Mouse (Mus musculus): Measurements from ENCODE around the gene A630076J17Rik. TPM values are rescaled to one million over a fixed set of nuclear protein-coding genes. Genes with fewer than 3 reads are reported as not detected.

The A630076J17Rik gene
- polyA plus RNA-seq, 1 experiment from 2014 or later = not detected

- H3K4me3 ChIP-seq (replicated peaks; ENCODE audit: low read depth, low read length) = no peak overlapping the region
- no peak for ATAC-seq (replicated peaks; ENCODE audit: low FRiP score, low read depth)
- 42% methylated on average over 6 of the region's 6 CpGs for WGBS
- H3K9ac ChIP-seq (ENCODE audit: low read depth, low read length) = no peak overlapping the region
- H3K27ac ChIP-seq = no peak overlapping the region
- H3K27me3 ChIP-seq (ENCODE audit: insufficient read depth, low read length) = no peaks in the 10 kb centered on the region
- no peaks in the 10 kb centered on the region for H3K36me3 ChIP-seq (ENCODE audit: insufficient read depth, low read length)
- no peaks in the 10 kb centered on the region for H3K4me1 ChIP-seq (replicated peaks; ENCODE audit: insufficient read depth, low read length)
- H3K4me2 ChIP-seq (ENCODE audit: low read length) = no peak overlapping the region
- no peaks in the 10 kb centered on the region for H3K9me3 ChIP-seq (replicated peaks; ENCODE audit: low read length)
- DNase-seq (ENCODE audit: low spot score) = peak; percentile 59
- peak; percentile 73 for TF ChIP-seq CTCF (IDR thresholded peaks at IDR 0.05; ENCODE audit: low read depth)
Observed at GRCm38 (mm10) chr3:107188226-107188899, 42.1 kb upstream of the A630076J17Rik start.

GRCm38 (mm10) chr3:107201310-107202180 lies 28.9 kb upstream of the A630076J17Rik start:
- Histone ChIP-seq H3K4me3 (replicated peaks; ENCODE audit: low read depth, low read length) (no peak overlapping the region), H3K27me3 (ENCODE audit: insufficient read depth, low read length) (no peaks in the 10 kb centered on the region), H3K27ac (no peak overlapping the region), H3K36me3 (ENCODE audit: insufficient read depth, low read length) (no peaks in the 10 kb centered on the region), H3K9me3 (replicated peaks; ENCODE audit: low read length) (no peaks in the 10 kb centered on the region), H3K4me1 (replicated peaks; ENCODE audit: insufficient read depth, low read length) (no peaks in the 10 kb centered on the region), H3K4me2 (ENCODE audit: low read length) (no peak overlapping the region), H3K9ac (ENCODE audit: low read depth, low read length) (no peak overlapping the region)
- 23% methylated on average over 9 of the region's 9 CpGs for WGBS
- ATAC-seq (replicated peaks; ENCODE audit: low FRiP score, low read depth) (no peak), DNase-seq (ENCODE audit: low spot score) (no peak)
- no peak for TF ChIP-seq CTCF (IDR thresholded peaks at IDR 0.05; ENCODE audit: low read depth)

- no peaks in the 10 kb centered on the region for H3K4me1 ChIP-seq (replicated peaks; ENCODE audit: insufficient read depth, low read length)
- H3K4me3 ChIP-seq (replicated peaks; ENCODE audit: low read depth, low read length) = no peak overlapping the region
- TF ChIP-seq CTCF (IDR thresholded peaks at IDR 0.05; ENCODE audit: low read depth) = no peak
- H3K36me3 ChIP-seq (ENCODE audit: insufficient read depth, low read length) = no peaks in the 10 kb centered on the region
- H3K4me2 ChIP-seq (ENCODE audit: low read length) = no peak overlapping the region
- WGBS = 93% methylated on average over 3 of the region's 3 CpGs
- no peak overlapping the region for H3K27ac ChIP-seq
- DNase-seq (ENCODE audit: low spot score) (no peak), ATAC-seq (replicated peaks; ENCODE audit: low FRiP score, low read depth) (no peak)
- H3K9ac ChIP-seq (ENCODE audit: low read depth, low read length) = no peak overlapping the region
- no peaks in the 10 kb centered on the region for H3K9me3 ChIP-seq (replicated peaks; ENCODE audit: low read length)
- no peaks in the 10 kb centered on the region for H3K27me3 ChIP-seq (ENCODE audit: insufficient read depth, low read length)
Observed at GRCm38 (mm10) chr3:107204413-107204812, 26.0 kb upstream of the A630076J17Rik start.

GRCm38 (mm10) chr3:107205170-107205569 lies 25.2 kb upstream of the A630076J17Rik start:
- ATAC-seq (replicated peaks; ENCODE audit: low FRiP score, low read depth) (no peak), DNase-seq (ENCODE audit: low spot score) (no peak)
- no peaks in the 10 kb centered on the region for H3K4me1 ChIP-seq (replicated peaks; ENCODE audit: insufficient read depth, low read length)
- no peak for TF ChIP-seq CTCF (IDR thresholded peaks at IDR 0.05; ENCODE audit: low read depth)
- H3K9me3 ChIP-seq (replicated peaks; ENCODE audit: low read length) = no peaks in the 10 kb centered on the region
- no peaks in the 10 kb centered on the region for H3K36me3 ChIP-seq (ENCODE audit: insufficient read depth, low read length)
- no peak overlapping the region for H3K9ac ChIP-seq (ENCODE audit: low read depth, low read length)
- H3K27ac ChIP-seq = no peak overlapping the region
- H3K4me2 ChIP-seq (ENCODE audit: low read length) = no peak overlapping the region
- no peak overlapping the region for H3K4me3 ChIP-seq (replicated peaks; ENCODE audit: low read depth, low read length)
- H3K27me3 ChIP-seq (ENCODE audit: insufficient read depth, low read length) = no peaks in the 10 kb centered on the region

GRCm38 (mm10) chr3:107205994-107206393 lies 24.4 kb upstream of the A630076J17Rik start:
- Histone ChIP-seq H3K9me3 (replicated peaks; ENCODE audit: low read length) (no peaks in the 10 kb centered on the region), H3K27ac (no peak overlapping the region), H3K4me1 (replicated peaks; ENCODE audit: insufficient read depth, low read length) (no peaks in the 10 kb centered on the region), H3K27me3 (ENCODE audit: insufficient read depth, low read length) (no peaks in the 10 kb centered on the region), H3K4me3 (replicated peaks; ENCODE audit: low read depth, low read length) (no peak overlapping the region), H3K4me2 (ENCODE audit: low read length) (no peak overlapping the region), H3K9ac (ENCODE audit: low read depth, low read length) (no peak overlapping the region), H3K36me3 (ENCODE audit: insufficient read depth, low read length) (no peaks in the 10 kb centered on the region)
- no peak for ATAC-seq (replicated peaks; ENCODE audit: low FRiP score, low read depth)
- 11% methylated on average over 4 of the region's 4 CpGs for WGBS
- DNase-seq (ENCODE audit: low spot score) = peak; percentile 87
- TF ChIP-seq CTCF (IDR thresholded peaks at IDR 0.05; ENCODE audit: low read depth) = peak; percentile 88

- 48% methylated on average over 4 of the region's 4 CpGs for WGBS
- no peak for TF ChIP-seq CTCF (IDR thresholded peaks at IDR 0.05; ENCODE audit: low read depth)
- ATAC-seq (replicated peaks; ENCODE audit: low FRiP score, low read depth) = no peak
- DNase-seq (ENCODE audit: low spot score) = no peak
- H3K4me1 ChIP-seq (replicated peaks; ENCODE audit: insufficient read depth, low read length) = no peaks in the 10 kb centered on the region
- no peak overlapping the region for H3K9ac ChIP-seq (ENCODE audit: low read depth, low read length)
- H3K27ac ChIP-seq = no peak overlapping the region
- H3K9me3 ChIP-seq (replicated peaks; ENCODE audit: low read length) = no peaks in the 10 kb centered on the region
- H3K36me3 ChIP-seq (ENCODE audit: insufficient read depth, low read length) = no peaks in the 10 kb centered on the region
- H3K27me3 ChIP-seq (ENCODE audit: insufficient read depth, low read length) = no peaks in the 10 kb centered on the region
- no peak overlapping the region for H3K4me3 ChIP-seq (replicated peaks; ENCODE audit: low read depth, low read length)
- H3K4me2 ChIP-seq (ENCODE audit: low read length) = no peak overlapping the region
Observed at GRCm38 (mm10) chr3:107206490-107207150, 23.8 kb upstream of the A630076J17Rik start.

Measured in kidney, postnatal 0 days (tissue).